Mouse (Mus musculus) bone marrow macrophage, adult 2 months (primary cell): ENCODE results near the gene Hhipl1. TPM values are rescaled to one million over a fixed set of nuclear protein-coding genes. Genes with fewer than 3 reads are reported as not detected.
A peak's percentile ranks its signal among the peaks of the same experiment; 100 is the strongest.

Experiments
- H3K27ac ChIP-seq: 2 replicates; pipeline ENCODE4 v1.5.1; 2012; ENCODE audit warnings: low read depth, low read length; ENCODE audit not compliant: insufficient read depth
- H3K4me1 ChIP-seq: 2 replicates; pipeline ENCODE4 v1.6.1; 2012; ENCODE audit warnings: low read length; ENCODE audit not compliant: control insufficient read depth, insufficient read depth
- H3K4me3 ChIP-seq: 2 replicates; pipeline ENCODE4 v1.5.1; 2012; ENCODE audit warnings: mild to moderate bottlenecking, low read length, moderate library complexity; ENCODE audit not compliant: insufficient read depth
- CTCF ChIP-seq: IDR thresholded peaks from 2 replicates; pipeline ENCODE4 v1.5.1; 2012; ENCODE audit warnings: low read depth, mild to moderate bottlenecking, low read length, moderate library complexity
- POLR2A ChIP-seq: IDR thresholded peaks from 2 replicates; pipeline ENCODE4 v1.6.1; 2012; ENCODE audit warnings: mild to moderate bottlenecking, low read depth, low read length, borderline replicate concordance
- polyA plus RNA-seq: library from polyadenylated mRNA; stranded (reverse); fragments of >200 nt; gene quantifications from 2 replicates; pipeline ENCODE4 v1.2.4, GENCODE M21; 2012; ENCODE audit not compliant: missing spikeins, insufficient read depth, insufficient read length

The Hhipl1 gene
- polyA plus RNA-seq, 1 experiment, result not detected

GRCm38 (mm10) chr12:108355271-108355670 is 49.2 kb downstream of the Hhipl1 start:
- TF ChIP-seq CTCF (no peak), POLR2A (no peak)
- Histone ChIP-seq H3K4me1 (no peaks in the 10 kb centered on the region), H3K4me3 (no peak overlapping the region), H3K27ac (no peak overlapping the region)

- Histone ChIP-seq H3K4me3 (no peak overlapping the region), H3K27ac (no peak overlapping the region), H3K4me1 (no peaks in the 10 kb centered on the region)
- TF ChIP-seq CTCF, result no peak
- TF ChIP-seq POLR2A, result no peak
Observed at GRCm38 (mm10) chr12:108355986-108356385, 49.9 kb downstream of the Hhipl1 start.

GRCm38 (mm10) chr12:108363796-108364195 is 57.7 kb downstream of the Hhipl1 start:
- no peaks in the 10 kb centered on the region for H3K4me1 ChIP-seq
- TF ChIP-seq CTCF (peak; percentile 37), POLR2A (no peak)
- no peak overlapping the region for H3K4me3 ChIP-seq
- H3K27ac ChIP-seq, result no peak overlapping the region

- Histone ChIP-seq H3K27ac (no peak overlapping the region), H3K4me1 (no peaks in the 10 kb centered on the region), H3K4me3 (no peak overlapping the region)
- TF ChIP-seq CTCF (no peak), POLR2A (no peak)
Observed at GRCm38 (mm10) chr12:108365340-108365739, 59.3 kb downstream of the Hhipl1 start.

GRCm38 (mm10) chr12:108365868-108366267 is 59.8 kb downstream of the Hhipl1 start:
- Histone ChIP-seq H3K4me3 (no peak overlapping the region), H3K27ac (no peak overlapping the region), H3K4me1 (no peaks in the 10 kb centered on the region)
- TF ChIP-seq CTCF (no peak), POLR2A (no peak)

- no peak for TF ChIP-seq CTCF
- no peak for TF ChIP-seq POLR2A
- Histone ChIP-seq H3K4me3 (no peak overlapping the region), H3K27ac (no peak overlapping the region), H3K4me1 (no peaks in the 10 kb centered on the region)
Observed at GRCm38 (mm10) chr12:108367909-108368308, 61.8 kb downstream of the Hhipl1 start.

GRCm38 (mm10) chr12:108368921-108369320 is 62.9 kb downstream of the Hhipl1 start:
- TF ChIP-seq POLR2A (no peak), CTCF (no peak)
- H3K4me1 ChIP-seq, result no peaks in the 10 kb centered on the region
- no peak overlapping the region for H3K4me3 ChIP-seq
- H3K27ac ChIP-seq, result no peak overlapping the region

- TF ChIP-seq CTCF (no peak), POLR2A (no peak)
- H3K4me1 ChIP-seq, result no peaks in the 10 kb centered on the region
- H3K27ac ChIP-seq, result no peak within 1 kb of the TSS
- H3K4me3 ChIP-seq, result no peak within 1 kb of the TSS
Observed at GRCm38 (mm10) chr12:108370596-108371428, 64.7 kb downstream of the Hhipl1 start, which contains the start of gene Eml1. Gene Eml1 (plus strand): TSS chr12:108370957.

- no peak overlapping the region for H3K4me3 ChIP-seq
- no peak overlapping the region for H3K27ac ChIP-seq
- no peaks in the 10 kb centered on the region for H3K4me1 ChIP-seq
- no peak for TF ChIP-seq CTCF
- no peak for TF ChIP-seq POLR2A
Observed at GRCm38 (mm10) chr12:108371429-108371765, 65.3 kb downstream of the Hhipl1 start.

GRCm38 (mm10) chr12:108372241-108372640 is 66.2 kb downstream of the Hhipl1 start:
- Histone ChIP-seq H3K27ac (no peak overlapping the region), H3K4me3 (no peak overlapping the region)
- no peak for TF ChIP-seq CTCF
- TF ChIP-seq POLR2A, result no peak

More at GRCm38 (mm10) chr12:108372241-108372640, 66.2 kb downstream of the Hhipl1 start:
- no peaks in the 10 kb centered on the region for H3K4me1 ChIP-seq
